Mouse (Mus musculus): Measurements from ENCODE around the gene Macrod2. TPM values are rescaled to one million over a fixed set of nuclear protein-coding genes. Genes with fewer than 3 reads are reported as not detected.

Gene Macrod2
- polyA plus RNA-seq, 1 experiment from 2014 or later = 32.9 TPM

GRCm38 (mm10) chr2:141163918-141164317, 768.8 kb downstream of the Macrod2 start:
- no peak overlapping the region for H3K4me3 ChIP-seq (ENCODE audit: low read length)
- 77% methylated on average over 4 of the region's 4 CpGs for WGBS
- no peaks in the 10 kb centered on the region for H3K4me1 ChIP-seq (ENCODE audit: control insufficient read depth, insufficient read depth, low read length)
- H3K9ac ChIP-seq (ENCODE audit: low read depth, low read length) = no peak overlapping the region
- no peak overlapping the region for H3K27ac ChIP-seq (ENCODE audit: low read length)
- no peak for ATAC-seq
- no peaks in the 10 kb centered on the region for H3K36me3 ChIP-seq (ENCODE audit: control insufficient read depth, insufficient read depth, low read length)
- no peaks in the 10 kb centered on the region for H3K9me3 ChIP-seq (ENCODE audit: control insufficient read depth, low read length)
- no peaks in the 10 kb centered on the region for H3K27me3 ChIP-seq (replicated peaks; ENCODE audit: control insufficient read depth, insufficient read depth, low read length)
- no peak overlapping the region for H3K4me2 ChIP-seq (ENCODE audit: low read depth, low read length)

- Histone ChIP-seq H3K4me3 (ENCODE audit: low read length) (no peak overlapping the region), H3K27ac (ENCODE audit: low read length) (no peak overlapping the region), H3K36me3 (ENCODE audit: control insufficient read depth, insufficient read depth, low read length) (no peaks in the 10 kb centered on the region), H3K27me3 (replicated peaks; ENCODE audit: control insufficient read depth, insufficient read depth, low read length) (no peaks in the 10 kb centered on the region), H3K4me1 (ENCODE audit: control insufficient read depth, insufficient read depth, low read length) (no peaks in the 10 kb centered on the region), H3K9me3 (ENCODE audit: control insufficient read depth, low read length) (no peaks in the 10 kb centered on the region), H3K4me2 (ENCODE audit: low read depth, low read length) (no peak overlapping the region), H3K9ac (ENCODE audit: low read depth, low read length) (no peak overlapping the region)
- no peak for ATAC-seq
- 74% methylated on average over 3 of the region's 3 CpGs for WGBS
Observed at GRCm38 (mm10) chr2:141169586-141169985, 774.5 kb downstream of the Macrod2 start.

- Histone ChIP-seq H3K4me2 (ENCODE audit: low read depth, low read length) (no peak overlapping the region), H3K4me1 (ENCODE audit: control insufficient read depth, insufficient read depth, low read length) (no peaks in the 10 kb centered on the region), H3K27me3 (replicated peaks; ENCODE audit: control insufficient read depth, insufficient read depth, low read length) (no peaks in the 10 kb centered on the region), H3K27ac (ENCODE audit: low read length) (no peak overlapping the region), H3K36me3 (ENCODE audit: control insufficient read depth, insufficient read depth, low read length) (no peaks in the 10 kb centered on the region), H3K9ac (ENCODE audit: low read depth, low read length) (no peak overlapping the region), H3K9me3 (ENCODE audit: control insufficient read depth, low read length) (no peaks in the 10 kb centered on the region), H3K4me3 (ENCODE audit: low read length) (no peak overlapping the region)
- WGBS = 71% methylated on average over 1 of the region's 1 CpGs
- no peak for ATAC-seq
Observed at GRCm38 (mm10) chr2:141173167-141173566, 778.1 kb downstream of the Macrod2 start.

- Histone ChIP-seq H3K4me2 (ENCODE audit: low read depth, low read length) (no peak overlapping the region), H3K9ac (ENCODE audit: low read depth, low read length) (no peak overlapping the region), H3K36me3 (ENCODE audit: control insufficient read depth, insufficient read depth, low read length) (no peaks in the 10 kb centered on the region), H3K4me1 (ENCODE audit: control insufficient read depth, insufficient read depth, low read length) (no peaks in the 10 kb centered on the region), H3K9me3 (ENCODE audit: control insufficient read depth, low read length) (no peaks in the 10 kb centered on the region), H3K4me3 (ENCODE audit: low read length) (no peak overlapping the region), H3K27ac (ENCODE audit: low read length) (no peak overlapping the region), H3K27me3 (replicated peaks; ENCODE audit: control insufficient read depth, insufficient read depth, low read length) (no peaks in the 10 kb centered on the region)
- ATAC-seq = no peak
- 80% methylated on average over 3 of the region's 3 CpGs for WGBS
Observed at GRCm38 (mm10) chr2:141173607-141174006, 778.5 kb downstream of the Macrod2 start.

- Histone ChIP-seq H3K27ac (ENCODE audit: low read length) (no peak overlapping the region), H3K36me3 (ENCODE audit: control insufficient read depth, insufficient read depth, low read length) (no peaks in the 10 kb centered on the region), H3K4me3 (ENCODE audit: low read length) (no peak overlapping the region), H3K27me3 (replicated peaks; ENCODE audit: control insufficient read depth, insufficient read depth, low read length) (no peaks in the 10 kb centered on the region), H3K4me2 (ENCODE audit: low read depth, low read length) (no peak overlapping the region), H3K4me1 (ENCODE audit: control insufficient read depth, insufficient read depth, low read length) (no peaks in the 10 kb centered on the region), H3K9ac (ENCODE audit: low read depth, low read length) (no peak overlapping the region), H3K9me3 (ENCODE audit: control insufficient read depth, low read length) (no peaks in the 10 kb centered on the region)
- WGBS = 64% methylated on average over 1 of the region's 1 CpGs
- no peak for ATAC-seq
Observed at GRCm38 (mm10) chr2:141180656-141181055, 785.5 kb downstream of the Macrod2 start.

GRCm38 (mm10) chr2:141182034-141182759, 787.1 kb downstream of the Macrod2 start:
- H3K27me3 ChIP-seq (replicated peaks; ENCODE audit: control insufficient read depth, insufficient read depth, low read length) = no peaks in the 10 kb centered on the region
- H3K4me1 ChIP-seq (ENCODE audit: control insufficient read depth, insufficient read depth, low read length) = no peaks in the 10 kb centered on the region
- ATAC-seq = no peak
- H3K36me3 ChIP-seq (ENCODE audit: control insufficient read depth, insufficient read depth, low read length) = no peaks in the 10 kb centered on the region
- WGBS = 74% methylated on average over 5 of the region's 5 CpGs
- no peak overlapping the region for H3K4me2 ChIP-seq (ENCODE audit: low read depth, low read length)
- H3K27ac ChIP-seq (ENCODE audit: low read length) = no peak overlapping the region
- no peaks in the 10 kb centered on the region for H3K9me3 ChIP-seq (ENCODE audit: control insufficient read depth, low read length)
- H3K4me3 ChIP-seq (ENCODE audit: low read length) = no peak overlapping the region
- no peak overlapping the region for H3K9ac ChIP-seq (ENCODE audit: low read depth, low read length)

- H3K9ac ChIP-seq (ENCODE audit: low read depth, low read length) = no peak overlapping the region
- no peak for ATAC-seq
Observed at GRCm38 (mm10) chr2:141194476-141194875, 799.4 kb downstream of the Macrod2 start.

GRCm38 (mm10) chr2:141200481-141200880, 805.4 kb downstream of the Macrod2 start:
- ATAC-seq = no peak
- Histone ChIP-seq H3K27ac (ENCODE audit: low read length) (no peak overlapping the region), H3K4me2 (ENCODE audit: low read depth, low read length) (no peak overlapping the region), H3K4me1 (ENCODE audit: control insufficient read depth, insufficient read depth, low read length) (no peaks in the 10 kb centered on the region), H3K27me3 (replicated peaks; ENCODE audit: control insufficient read depth, insufficient read depth, low read length) (no peaks in the 10 kb centered on the region), H3K9me3 (ENCODE audit: control insufficient read depth, low read length) (no peaks in the 10 kb centered on the region), H3K9ac (ENCODE audit: low read depth, low read length) (no peak overlapping the region), H3K36me3 (ENCODE audit: control insufficient read depth, insufficient read depth, low read length) (no peaks in the 10 kb centered on the region), H3K4me3 (ENCODE audit: low read length) (no peak overlapping the region)
- WGBS = 64% methylated on average over 4 of the region's 4 CpGs

More at GRCm38 (mm10) chr2:141194476-141194875, 799.4 kb downstream of the Macrod2 start:
- no peak overlapping the region for H3K27ac ChIP-seq (ENCODE audit: low read length)
- no peaks in the 10 kb centered on the region for H3K36me3 ChIP-seq (ENCODE audit: control insufficient read depth, insufficient read depth, low read length)
- no peaks in the 10 kb centered on the region for H3K27me3 ChIP-seq (replicated peaks; ENCODE audit: control insufficient read depth, insufficient read depth, low read length)
- H3K4me3 ChIP-seq (ENCODE audit: low read length) = no peak overlapping the region
- no peaks in the 10 kb centered on the region for H3K4me1 ChIP-seq (ENCODE audit: control insufficient read depth, insufficient read depth, low read length)
- no peaks in the 10 kb centered on the region for H3K9me3 ChIP-seq (ENCODE audit: control insufficient read depth, low read length)
- H3K4me2 ChIP-seq (ENCODE audit: low read depth, low read length) = no peak overlapping the region

GRCm38 (mm10) chr2:141201303-141202014, 806.4 kb downstream of the Macrod2 start:
- H3K4me1 ChIP-seq (ENCODE audit: control insufficient read depth, insufficient read depth, low read length) = no peaks in the 10 kb centered on the region
- no peaks in the 10 kb centered on the region for H3K36me3 ChIP-seq (ENCODE audit: control insufficient read depth, insufficient read depth, low read length)
- H3K4me3 ChIP-seq (ENCODE audit: low read length) = no peak overlapping the region
- H3K9me3 ChIP-seq (ENCODE audit: control insufficient read depth, low read length) = no peaks in the 10 kb centered on the region
- no peak for ATAC-seq
- WGBS = 79% methylated on average over 2 of the region's 2 CpGs
- H3K4me2 ChIP-seq (ENCODE audit: low read depth, low read length) = no peak overlapping the region
- H3K9ac ChIP-seq (ENCODE audit: low read depth, low read length) = no peak overlapping the region
- no peak overlapping the region for H3K27ac ChIP-seq (ENCODE audit: low read length)
- no peaks in the 10 kb centered on the region for H3K27me3 ChIP-seq (replicated peaks; ENCODE audit: control insufficient read depth, insufficient read depth, low read length)

All from intestine, embryonic 16.5 days (tissue).